Mouse (Mus musculus) adrenal gland, postnatal 36 days (tissue): ENCODE measurements at regions not wholly inside any gene's neighbourhood (a gene's known extent, or its start where the extent isn't known, plus 50 kb on each side); places are given as distances from the start of the nearest gene placed in this dataset.
"Not testable (repeated sequence)": the region's sequence is repeated elsewhere in the genome, so short reads cannot be mapped to it uniquely, and the experiment has no call there.

Source experiments
- DNase-seq, 2 experiments: peaks; one replicate each; pipeline ENCODE4 v3.0.0; 2021; ENCODE audit warnings: mixed read lengths in 1 of 2

DNA sequence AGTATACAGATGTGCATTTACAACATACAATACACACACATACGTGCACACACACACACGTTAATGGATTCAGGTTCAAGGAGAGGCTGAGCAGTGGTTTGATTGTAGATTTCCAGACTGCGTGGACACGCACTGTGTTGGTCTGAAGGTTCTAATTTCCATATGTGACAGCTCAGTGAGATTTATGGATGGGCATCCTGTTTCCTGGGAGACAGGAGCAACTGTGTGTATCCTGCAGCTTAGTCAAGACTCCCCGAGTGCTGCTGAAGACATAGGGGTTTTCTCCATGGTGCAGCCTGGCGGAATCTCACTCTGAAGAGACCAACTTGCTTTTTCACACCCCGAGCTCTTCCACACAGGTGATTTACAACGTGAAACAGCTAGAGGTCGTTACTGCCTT is 119.3 kb upstream of the Foxk1 start:
- DNase-seq: no peak

GRCm38 (mm10) chr5:142287981-142288380 is 113.3 kb upstream of the Foxk1 start:
- DNase-seq: no peak

GRCm38 (mm10) chr5:142291451-142291850 is 109.8 kb upstream of the Foxk1 start:
- no peak for DNase-seq

DNA sequence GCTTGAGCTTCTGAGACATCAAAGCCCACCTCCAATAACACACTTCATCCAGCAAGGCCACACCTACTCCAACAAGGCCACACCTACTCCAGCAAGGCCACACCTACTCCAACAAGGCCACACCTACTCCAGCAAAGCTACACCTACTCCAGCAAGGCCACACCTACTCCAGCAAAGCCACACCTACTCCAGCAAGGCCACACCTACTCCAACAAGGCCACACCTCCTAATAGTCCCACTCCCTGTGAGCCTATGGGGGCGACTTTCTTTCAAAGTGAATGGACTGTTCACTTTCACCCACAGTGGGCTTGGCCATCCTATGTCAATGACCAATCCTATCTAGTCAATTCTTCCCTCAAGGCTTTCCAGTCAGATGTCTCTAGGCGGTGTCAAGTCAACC is 104.9 kb upstream of the Foxk1 start:
- not testable (repeated sequence) for DNase-seq

GRCm38 (mm10) chr5:142299621-142300020 is 101.7 kb upstream of the Foxk1 start:
- DNase-seq: no peak

DNA sequence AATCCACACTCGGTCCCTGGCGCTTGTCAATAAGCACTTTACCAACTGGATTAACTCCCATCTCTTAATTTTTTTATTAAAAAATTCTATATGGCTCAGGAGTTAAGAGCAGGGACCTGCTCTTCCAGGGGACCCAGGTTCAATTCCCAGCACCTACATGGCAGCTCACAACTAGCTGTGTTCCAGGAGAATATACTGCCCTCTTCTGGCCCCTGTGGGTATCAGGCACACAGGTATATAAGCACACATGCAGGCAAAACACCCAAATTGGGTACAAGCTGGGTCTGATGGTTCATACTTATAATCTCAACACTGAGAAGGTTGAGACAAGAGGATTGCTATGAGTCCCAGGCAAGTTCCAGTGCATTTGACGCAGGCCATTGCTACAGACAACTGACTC is 92.8 kb upstream of the Foxk1 start:
- DNase-seq: no peak

- peak; percentile 84 to 87 for DNase-seq
Measured at GRCm38 (mm10) chr5:142313944-142314343, 87.4 kb upstream of the Foxk1 start.

- DNase-seq: peak; percentile 45 to 49
Measured at GRCm38 (mm10) chr5:142314466-142314865, 86.8 kb upstream of the Foxk1 start.

DNA sequence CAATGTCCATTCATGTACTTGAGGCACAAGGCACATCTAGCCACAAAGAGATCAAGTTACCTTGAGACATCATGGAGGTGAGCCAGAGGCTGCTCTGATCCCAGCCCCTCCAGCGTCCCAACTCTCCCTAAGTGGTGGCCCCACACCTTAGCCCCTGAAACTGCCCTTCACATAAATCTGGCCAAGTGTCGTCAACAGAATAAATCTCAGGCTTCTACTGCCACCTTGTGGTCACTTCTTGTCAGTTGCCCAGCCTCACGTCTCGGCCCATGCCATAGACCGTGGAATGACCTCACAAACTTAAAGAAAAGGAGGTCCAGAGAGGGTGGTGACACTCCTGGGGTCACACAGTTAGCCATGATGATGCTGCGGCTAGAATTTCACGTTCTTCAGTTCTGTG is 82.0 kb upstream of the Foxk1 start:
- peak; percentile 47 to 68 for DNase-seq

DNA sequence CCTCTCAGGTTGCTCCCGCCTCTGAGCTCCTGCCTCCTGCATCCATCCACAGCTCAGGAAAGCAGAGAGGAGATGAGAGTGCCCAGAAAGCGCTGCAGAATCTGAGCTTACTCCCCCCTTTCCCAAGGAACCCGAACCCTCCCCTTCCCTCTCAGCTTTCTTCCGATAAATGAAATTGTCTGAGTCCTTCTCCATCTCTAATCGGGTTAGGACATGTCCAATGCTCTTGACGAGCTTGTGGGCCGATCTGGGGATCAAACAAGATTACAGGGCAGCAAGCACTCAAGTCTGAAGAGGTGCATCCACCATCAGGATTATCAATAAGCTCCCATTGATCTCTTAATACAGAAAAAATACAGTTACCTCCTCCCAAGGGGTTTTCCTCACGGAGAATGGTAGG is 80.0 kb upstream of the Foxk1 start:
- no peak for DNase-seq

GRCm38 (mm10) chr5:142324928-142325327 is 76.4 kb upstream of the Foxk1 start:
- DNase-seq: no peak

- peak; percentile 42 to 44 for DNase-seq
Measured at GRCm38 (mm10) chr5:142325560-142325959, 75.7 kb upstream of the Foxk1 start.

DNA sequence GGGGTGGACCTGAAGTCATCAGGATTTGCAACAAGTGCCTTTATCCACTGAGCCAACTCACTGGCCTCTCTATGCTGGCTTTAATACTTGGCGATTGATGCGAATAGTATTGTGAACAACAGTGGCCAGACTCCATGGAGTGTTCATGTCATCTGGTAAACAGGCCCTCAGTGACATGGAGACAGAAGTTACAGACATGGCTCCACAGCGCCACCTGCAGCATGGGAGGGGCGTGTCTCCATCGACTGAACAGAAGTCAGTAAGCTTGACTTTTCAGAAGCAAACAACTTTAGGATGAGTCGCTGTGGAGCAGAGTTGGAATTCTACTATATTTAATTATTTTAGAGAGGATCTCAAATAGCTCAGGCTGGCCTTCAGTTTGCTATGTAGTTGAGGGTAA is 74.0 kb upstream of the Foxk1 start:
- DNase-seq: peak; percentile 62 to 72

- DNase-seq: no peak
Measured at GRCm38 (mm10) chr5:142329724-142330520, 71.4 kb upstream of the Foxk1 start.

- DNase-seq: no peak
Measured at GRCm38 (mm10) chr5:142332744-142333143, 68.6 kb upstream of the Foxk1 start.

DNA sequence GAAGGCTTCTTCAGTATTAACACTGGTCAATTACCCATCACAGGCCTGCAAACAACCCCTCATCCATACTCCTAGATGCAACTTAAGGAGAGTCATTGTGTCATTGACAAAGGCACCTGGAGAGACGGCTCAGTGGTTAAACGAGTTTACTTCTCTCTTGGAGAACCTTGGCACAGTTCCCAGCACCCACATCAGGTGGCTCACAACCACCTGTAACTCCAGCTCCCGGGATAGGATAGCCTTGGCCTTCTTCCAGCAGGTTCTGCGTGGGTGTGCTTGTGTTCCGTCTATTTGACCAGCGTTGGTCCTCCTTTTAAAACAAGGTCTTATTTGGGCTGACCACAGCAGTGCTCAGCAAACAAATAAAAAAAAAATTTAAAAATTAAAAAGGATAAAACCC is 63.9 kb upstream of the Foxk1 start:
- DNase-seq: no peak

DNA sequence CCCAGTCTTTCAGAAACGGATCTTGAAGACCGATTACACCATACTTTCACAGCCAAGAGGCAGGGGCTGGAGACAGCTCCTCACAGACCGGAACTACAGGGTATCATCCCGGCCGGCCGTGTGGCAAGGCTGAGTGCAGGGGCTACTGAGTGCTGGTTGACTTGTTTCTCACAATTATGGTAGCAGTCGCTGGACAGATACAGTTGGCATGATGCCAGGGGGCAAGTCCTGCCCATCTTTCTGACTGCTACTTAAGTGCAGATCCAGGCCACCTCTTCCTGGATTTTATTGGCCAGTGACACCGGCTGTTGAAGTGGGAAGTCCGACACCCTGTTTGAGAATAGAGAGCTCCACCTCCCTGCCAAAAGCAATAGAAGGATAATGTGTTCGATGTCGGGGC is 63.2 kb upstream of the Foxk1 start:
- DNase-seq: no peak

DNA sequence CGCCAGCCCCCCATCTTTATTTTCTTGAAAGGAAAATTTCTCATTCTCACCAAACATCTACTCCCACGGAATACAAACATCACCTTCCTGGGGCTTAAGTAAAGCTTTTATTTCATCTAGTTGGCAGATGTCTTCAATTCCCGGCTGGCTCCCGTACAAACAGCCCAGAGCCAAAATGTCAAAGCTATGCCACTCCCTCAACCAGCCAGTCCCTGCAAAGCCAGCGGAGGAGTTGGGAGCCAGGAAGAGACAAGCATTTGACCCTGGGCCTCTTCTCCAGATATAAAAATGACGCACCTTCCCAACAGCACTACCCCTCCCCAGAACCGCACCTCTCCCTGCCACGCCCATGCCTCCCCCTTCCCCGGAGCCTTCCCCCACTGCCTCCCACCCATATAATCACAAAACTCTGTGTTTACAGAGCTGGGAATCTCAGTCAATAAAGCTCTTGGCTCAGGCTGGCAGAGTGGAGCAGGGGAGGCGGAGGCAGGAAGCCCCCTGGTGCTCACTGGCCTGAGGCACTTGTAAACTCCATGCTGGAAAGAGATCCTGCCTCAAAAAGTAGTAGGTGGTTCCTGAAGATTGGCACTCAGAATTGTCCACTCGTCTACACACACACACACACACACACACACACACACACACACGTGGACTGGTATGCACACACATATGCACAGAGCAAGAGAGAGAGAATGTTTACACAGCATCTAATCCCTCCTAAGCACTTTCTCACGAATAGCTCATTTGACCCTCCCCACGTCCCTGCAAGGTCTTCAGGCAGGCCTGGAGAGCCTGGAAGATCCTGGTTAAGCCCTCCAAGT is 60.9 kb upstream of the Foxk1 start:
- peak; percentile 62 to 69 for DNase-seq

- DNase-seq: no peak
Measured at GRCm38 (mm10) chr5:142341026-142341432, 60.3 kb upstream of the Foxk1 start.

GRCm38 (mm10) chr5:142346454-142346853 is 54.8 kb upstream of the Foxk1 start:
- DNase-seq: no peak

GRCm38 (mm10) chr5:142350574-142350973 is 50.7 kb upstream of the Foxk1 start:
- peak; percentile 27 to 50 for DNase-seq
